Mouse (Mus musculus): Measurements from ENCODE around the gene Kcnj5.

DNA sequence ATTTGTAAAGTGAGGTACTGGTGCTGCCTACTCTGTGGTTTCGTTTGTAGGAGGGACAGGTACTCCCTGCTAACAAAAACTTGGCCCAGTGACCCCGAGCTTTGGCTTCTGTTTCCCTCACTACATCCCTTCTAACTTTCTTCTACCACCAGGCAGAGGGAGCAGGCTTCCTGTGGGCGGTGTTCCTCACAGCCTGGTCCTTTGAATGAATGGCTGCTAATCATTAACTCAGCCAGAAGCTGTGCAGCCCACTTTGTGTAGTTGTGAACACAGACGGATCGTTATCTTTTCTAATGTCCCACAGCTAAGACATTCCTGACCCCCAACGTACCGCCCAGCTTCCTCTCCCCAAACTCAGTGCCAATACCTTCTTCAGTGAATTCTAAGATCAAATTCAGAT lies 52.5 kb downstream of the Kcnj5 start:
- TF ChIP-seq USF1 (IDR thresholded peaks at IDR 0.05; ENCODE audit: low read depth) (no peak), TCF12 (IDR thresholded peaks at IDR 0.05; ENCODE audit: insufficient read depth, poor library complexity, severe bottlenecking) (no peak), SRF (IDR thresholded peaks at IDR 0.05; ENCODE audit: control insufficient read depth, insufficient read length, low read depth) (no peak), E2F4 (IDR thresholded peaks at IDR 0.05; ENCODE audit: insufficient read depth) (no peak), MAX (IDR thresholded peaks at IDR 0.05; ENCODE audit: low read depth) (no peak), POLR2A (IDR thresholded peaks at IDR 0.05; ENCODE audit: insufficient read length, low read depth) (no peak), POLR2AphosphoS2 (IDR thresholded peaks at IDR 0.05; ENCODE audit: insufficient read length, low read depth) (no peak), MYOD1 (IDR thresholded peaks at IDR 0.05; ENCODE audit: control insufficient read depth in 1 of 3, insufficient read length in 2 of 3, low read depth in 2 of 3) (no peak), CEBPB (IDR thresholded peaks at IDR 0.05; ENCODE audit: insufficient read depth, poor library complexity, severe bottlenecking) (no peak), MYOG (IDR thresholded peaks at IDR 0.05; ENCODE audit: control insufficient read depth in 1 of 3, insufficient read depth in 1 of 3, insufficient read length in 2 of 3, low read depth in 2 of 3) (no peak), TCF3 (IDR thresholded peaks at IDR 0.05; ENCODE audit: insufficient read length, low read depth) (no peak)

Data from myocyte (in vitro differentiated cells).